Mouse (Mus musculus): Measurements from ENCODE around the gene Rpl21. TPM values are rescaled to one million over a fixed set of nuclear protein-coding genes. Genes with fewer than 3 reads are reported as not detected.

The Rpl21 gene
- total RNA-seq, 2 experiments from 2014 or later: 205 to 212 TPM

DNA sequence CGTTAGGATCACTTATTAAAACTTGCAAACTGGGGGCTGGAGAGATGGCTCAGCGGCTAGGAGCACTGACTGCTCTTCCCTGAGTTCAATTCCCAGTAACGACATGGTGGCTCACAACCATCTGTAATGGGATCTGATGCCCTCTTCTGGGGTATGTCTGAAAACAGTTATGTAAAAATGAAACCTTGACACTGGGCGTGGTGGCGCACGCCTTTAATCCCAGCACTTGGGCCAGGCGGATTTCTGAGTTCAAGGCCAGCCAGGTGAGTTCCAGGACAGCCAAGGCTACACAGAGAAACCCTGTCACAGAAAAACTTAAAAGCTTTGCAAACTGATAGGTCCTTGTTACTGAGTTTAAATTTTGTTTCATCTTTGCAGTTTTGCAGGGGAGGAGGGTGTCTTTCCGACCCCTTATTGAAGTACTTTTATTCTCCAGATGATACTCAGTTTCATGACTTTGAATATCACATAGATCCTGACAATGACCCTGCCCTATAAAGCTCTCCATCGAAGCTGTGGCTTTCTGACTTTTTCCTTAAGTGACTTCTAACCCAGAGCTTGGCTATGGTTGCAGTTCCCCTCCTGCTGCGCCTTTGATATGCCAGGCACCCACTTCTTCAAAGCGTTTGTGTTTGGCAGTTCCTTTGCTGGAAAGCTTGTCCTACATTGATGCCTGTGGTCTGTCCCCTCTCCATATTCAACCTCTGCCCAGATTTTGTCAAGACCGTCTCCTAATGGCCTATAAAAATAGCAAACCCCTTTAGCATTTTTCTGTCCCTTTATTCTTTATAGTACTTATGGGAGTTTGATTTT is 6.4 kb downstream of the Rpl21 start:
- no peak for DNase-seq (ENCODE audit: low spot score in 2 of 2)
- Histone ChIP-seq H3K4me3 (no peak overlapping the region), H3K27ac (peak overlapping the region; percentile 88; the same call in 1 of the 2 replicates)
- 0 out of 2 replicates have a peak, but pooled peaks have one; percentile 14 for TF ChIP-seq CTCF (conservative IDR thresholded peaks at IDR 0.05)

DNA sequence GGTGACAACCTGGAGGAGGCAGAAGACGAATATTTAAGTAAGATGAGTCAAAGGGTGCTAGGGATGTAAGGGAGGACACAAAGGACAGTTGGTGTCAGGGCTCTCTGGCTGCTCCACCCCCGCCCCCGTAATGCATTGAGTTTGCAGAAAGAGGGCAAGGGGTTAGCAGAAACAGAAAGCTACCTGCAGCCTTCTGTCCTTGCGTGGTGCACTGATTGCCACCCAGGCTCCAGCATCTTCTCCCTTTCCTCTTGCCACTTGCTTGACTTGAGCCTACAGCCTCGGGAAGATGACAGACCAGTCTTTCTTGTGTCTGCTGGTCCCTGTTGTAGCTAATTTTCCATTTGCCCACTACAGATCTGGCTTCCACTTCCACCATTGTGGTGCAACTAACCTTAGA is 7.1 kb downstream of the Rpl21 start:
- no peak for TF ChIP-seq CTCF (conservative IDR thresholded peaks at IDR 0.05)
- DNase-seq (ENCODE audit: low spot score in 2 of 2): no peak
- H3K27ac ChIP-seq: peak overlapping the region; percentile 88; the same call in 1 of the 2 replicates
- no peak overlapping the region for H3K4me3 ChIP-seq

DNA sequence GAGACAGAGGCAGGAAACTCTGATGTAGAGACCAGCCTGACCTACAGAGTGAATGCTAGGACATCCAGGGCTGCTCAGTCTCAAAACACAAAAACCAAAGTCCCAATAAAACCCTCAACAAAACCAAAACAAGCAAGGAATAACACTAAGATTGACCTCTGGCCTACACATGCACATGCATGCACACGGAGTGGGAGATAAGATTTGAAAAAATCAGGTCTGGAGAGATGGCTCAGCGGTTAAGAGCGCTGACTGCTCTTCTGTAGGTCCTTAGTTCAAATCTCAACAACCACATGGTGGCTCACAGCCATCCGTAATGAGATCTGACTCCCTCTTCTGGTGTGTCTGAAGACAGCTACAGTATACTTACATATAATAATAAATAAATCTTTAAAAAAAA is 7.7 kb downstream of the Rpl21 start:
- Histone ChIP-seq H3K27ac (peak overlapping the region; percentile 88), H3K4me3 (no peak overlapping the region)
- TF ChIP-seq CTCF (conservative IDR thresholded peaks at IDR 0.05): peak; percentile 44
- no peak for DNase-seq (ENCODE audit: low spot score in 2 of 2)

DNA sequence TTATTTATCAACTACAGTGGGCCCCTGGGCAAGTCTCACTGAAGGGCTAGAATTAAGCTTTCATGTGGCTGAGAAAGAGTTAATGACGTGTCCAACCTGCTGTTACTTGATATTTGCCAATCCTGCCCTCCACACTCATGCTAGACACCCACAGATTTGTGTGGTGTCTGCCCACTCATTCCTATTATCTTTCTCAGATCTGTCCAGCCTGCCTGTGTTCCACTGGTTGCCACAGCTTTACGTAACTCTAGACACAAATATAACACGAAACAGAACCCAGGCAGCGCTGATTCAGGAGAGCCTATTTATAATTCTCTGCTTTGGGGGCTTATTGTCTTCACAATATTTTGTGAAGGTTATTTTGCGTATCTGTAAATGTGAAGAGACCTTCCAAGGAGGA is 8.6 kb downstream of the Rpl21 start:
- H3K4me3 ChIP-seq: no peak overlapping the region; the same call in 1 of the 2 replicates
- DNase-seq (ENCODE audit: low spot score in 2 of 2): peak; percentile 37 to 68
- TF ChIP-seq CTCF (conservative IDR thresholded peaks at IDR 0.05): no peak
- peak overlapping the region; percentile 88 for H3K27ac ChIP-seq

DNA sequence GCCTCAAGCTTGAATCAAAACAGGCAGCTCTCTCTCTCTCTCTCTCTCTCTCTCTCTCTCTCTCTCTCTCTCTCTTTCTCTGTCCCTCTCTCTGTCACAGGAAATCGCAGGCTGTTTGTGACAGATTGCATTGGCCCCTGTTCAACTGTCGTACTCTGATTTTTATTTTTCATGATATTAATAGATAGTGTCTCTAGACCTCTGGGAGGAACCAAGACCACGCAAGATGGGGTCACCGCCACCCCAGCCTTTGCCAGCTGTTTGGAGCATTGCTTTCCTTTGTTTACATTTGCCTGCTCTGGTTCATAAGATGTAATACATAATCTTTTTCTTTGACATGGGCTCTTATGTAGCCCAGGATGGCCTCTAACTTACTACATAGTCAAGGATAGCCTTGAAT is 9.3 kb downstream of the Rpl21 start:
- TF ChIP-seq CTCF (conservative IDR thresholded peaks at IDR 0.05): no peak
- no peak overlapping the region for H3K4me3 ChIP-seq
- peak in 1 of 2 experiments; percentile 46 for DNase-seq (ENCODE audit: low spot score in 2 of 2)
- peak overlapping the region; percentile 88 for H3K27ac ChIP-seq

DNA sequence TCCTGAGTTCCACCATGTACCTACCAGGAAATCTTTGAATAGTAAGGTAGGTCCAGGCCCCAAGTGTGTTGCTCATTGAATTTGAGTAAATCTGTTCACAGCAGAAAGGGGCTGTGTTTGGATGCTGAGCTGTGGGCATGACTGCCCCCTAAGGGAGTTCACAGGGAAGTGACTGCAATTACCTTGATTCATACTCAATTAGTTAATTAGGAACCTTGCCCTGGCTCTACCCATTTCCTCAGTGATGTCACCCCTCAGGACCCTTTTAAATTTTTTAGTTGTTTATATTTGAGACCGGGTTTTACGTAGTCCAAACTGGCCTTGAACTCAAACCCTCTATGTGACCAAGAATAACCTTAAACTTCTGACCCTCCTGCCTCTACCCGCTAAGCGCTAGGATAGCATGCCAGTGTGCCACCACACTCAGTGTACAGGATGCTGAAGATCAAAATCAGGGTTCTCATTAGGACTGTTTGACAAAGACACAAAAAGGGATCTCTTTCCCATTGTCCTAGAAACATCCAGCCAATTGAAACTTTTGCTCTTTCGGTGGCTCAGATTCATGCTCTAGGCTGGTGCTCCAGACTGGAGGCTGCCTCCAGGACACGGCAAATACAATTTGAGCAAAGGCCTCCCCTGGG is 11.7 kb downstream of the Rpl21 start:
- peak; percentile 79 for TF ChIP-seq CTCF (conservative IDR thresholded peaks at IDR 0.05)
- Histone ChIP-seq H3K4me3 (peak overlapping the region; percentile 83), H3K27ac (peak overlapping the region; percentile 80)
- DNase-seq (ENCODE audit: low spot score in 2 of 2): no peak

DNA sequence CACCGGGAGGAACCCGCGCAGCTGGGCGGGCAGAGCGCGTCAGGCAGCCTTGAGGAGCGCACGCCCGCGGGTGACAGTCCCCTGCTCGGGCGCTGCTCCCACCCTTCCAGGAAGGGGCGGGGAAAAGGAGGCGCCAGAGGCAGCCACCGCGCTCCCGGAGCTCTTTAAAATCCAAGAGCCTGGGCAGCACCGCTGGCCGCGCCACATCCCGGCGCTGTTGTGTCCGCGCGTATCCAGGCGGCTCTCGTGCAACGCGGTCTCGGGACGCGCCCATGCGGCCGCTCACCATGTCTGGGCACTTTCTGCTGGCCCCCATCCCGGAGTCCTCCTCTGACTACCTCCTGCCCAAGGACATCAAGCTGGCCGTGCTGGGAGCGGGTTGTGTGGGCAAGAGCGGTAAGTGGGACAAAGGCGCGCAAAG is 12.3 kb downstream of the Rpl21 start, which contains the start of gene Rasl11a:
Gene Rasl11a (plus strand): TSS at position 127 of the 421 bp plus-strand sequence.
- H3K4me3 ChIP-seq: peak within 1 kb of the TSS; percentile 83
- DNase-seq (ENCODE audit: low spot score in 2 of 2): peak; percentile 73 to 77
- H3K27ac ChIP-seq: peak within 1 kb of the TSS; percentile 80
- TF ChIP-seq CTCF (conservative IDR thresholded peaks at IDR 0.05): peak; percentile 46

DNA sequence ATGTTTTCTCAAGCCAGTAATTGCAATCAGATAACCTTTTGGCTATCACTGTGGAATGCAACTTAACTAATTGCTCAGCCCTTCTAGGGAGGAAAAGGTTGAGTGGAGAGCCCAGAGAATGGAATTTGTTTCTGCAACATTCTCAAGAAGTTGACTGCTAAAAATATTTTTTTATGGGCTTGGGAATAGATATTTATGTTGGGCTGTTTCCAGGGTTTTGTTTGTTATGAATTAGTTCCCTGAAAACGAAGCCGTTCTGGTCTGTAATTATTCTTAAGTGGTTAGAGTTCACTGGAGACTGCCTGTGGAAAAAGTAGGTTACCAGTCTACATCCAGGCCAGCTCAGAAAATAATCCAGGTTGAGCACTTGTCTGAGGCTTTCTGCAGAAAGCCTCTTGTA is 13.8 kb downstream of the Rpl21 start:
- Histone ChIP-seq H3K4me3 (peak overlapping the region; percentile 83; the same call in 1 of the 2 replicates), H3K27ac (peak overlapping the region; percentile 80; the same call in 1 of the 2 replicates)
- DNase-seq (ENCODE audit: low spot score in 2 of 2): no peak
- TF ChIP-seq CTCF (conservative IDR thresholded peaks at IDR 0.05): no peak

DNA sequence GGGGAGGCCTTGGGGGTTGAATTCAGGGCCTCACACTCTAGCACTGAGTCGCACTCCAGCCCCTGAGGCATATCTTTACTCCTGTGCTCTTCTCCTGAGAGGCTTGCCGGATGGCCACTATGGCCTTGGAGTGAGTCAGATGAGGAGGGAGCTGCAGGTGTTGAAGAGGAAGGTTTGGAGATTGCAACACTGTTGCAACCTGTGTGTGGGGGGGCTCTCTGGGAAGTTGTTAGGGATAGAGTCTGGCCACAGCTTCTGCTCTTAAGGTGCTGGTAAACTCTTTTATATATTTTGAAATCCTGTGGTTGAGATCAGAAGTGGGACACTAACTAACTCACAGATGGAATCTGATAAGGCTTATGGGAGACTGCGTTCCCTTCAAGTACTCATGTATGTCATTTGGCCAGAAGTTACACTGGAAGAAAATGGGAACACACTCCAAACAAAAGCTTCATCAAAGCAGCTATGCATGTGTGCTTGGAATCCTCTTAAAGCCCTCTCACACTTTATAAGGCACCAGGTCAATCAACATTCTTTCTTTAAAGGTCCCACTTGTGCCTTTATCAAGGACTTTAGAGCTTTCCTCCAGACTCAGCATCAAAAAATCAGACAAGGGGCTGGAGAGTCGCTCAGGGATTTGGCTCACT is 16.4 kb downstream of the Rpl21 start:
- DNase-seq (ENCODE audit: low spot score in 2 of 2): no peak
- no peak overlapping the region for H3K27ac ChIP-seq
- H3K4me3 ChIP-seq: no peak overlapping the region
- no peak for TF ChIP-seq CTCF (conservative IDR thresholded peaks at IDR 0.05)

DNA sequence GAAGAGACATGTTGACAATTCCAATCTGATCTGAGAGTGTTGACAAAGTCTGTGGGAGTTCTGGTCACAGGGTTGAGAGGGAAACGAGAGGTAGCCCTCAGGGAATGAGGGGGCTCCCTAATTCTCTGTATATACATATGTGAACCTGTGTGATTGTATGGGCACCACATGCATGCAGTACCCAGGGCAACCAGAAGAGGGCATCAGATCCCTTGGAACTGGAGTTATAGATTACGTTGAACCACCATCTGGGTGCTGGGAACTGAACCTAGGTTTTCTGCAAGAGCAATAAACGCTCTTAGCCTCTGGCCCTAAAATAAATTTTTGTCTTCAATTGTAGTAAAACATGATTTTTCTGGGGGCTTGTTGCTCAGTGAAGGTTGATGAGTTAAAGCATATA is 23.4 kb downstream of the Rpl21 start:
- Histone ChIP-seq H3K27ac (no peak overlapping the region), H3K4me3 (no peak overlapping the region)
- peak; percentile 51 for TF ChIP-seq CTCF (conservative IDR thresholded peaks at IDR 0.05)
- no peak for DNase-seq (ENCODE audit: low spot score in 2 of 2)

DNA sequence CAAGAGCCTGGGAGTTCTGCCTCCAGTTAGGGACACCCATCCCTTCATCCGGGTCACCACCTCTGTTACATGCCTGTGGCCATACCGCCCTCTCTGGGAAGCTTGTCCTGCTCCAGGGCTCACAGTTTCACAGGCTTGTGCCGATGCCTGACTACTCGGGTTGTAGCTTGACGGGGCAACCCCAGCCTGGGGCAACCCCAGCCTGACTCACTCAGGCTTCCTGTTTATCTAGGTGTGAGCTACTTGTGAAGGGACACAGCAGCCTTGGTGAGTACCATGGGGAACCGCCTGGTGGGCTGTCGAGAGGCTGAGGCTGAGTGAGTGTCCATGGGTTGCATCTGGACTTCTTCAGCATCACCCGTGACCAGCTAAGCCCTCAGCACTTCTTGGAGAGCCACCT is 24.9 kb downstream of the Rpl21 start:
- no peak for TF ChIP-seq CTCF (conservative IDR thresholded peaks at IDR 0.05)
- DNase-seq (ENCODE audit: low spot score in 2 of 2): no peak
- no peak overlapping the region for H3K27ac ChIP-seq
- no peak overlapping the region for H3K4me3 ChIP-seq

DNA sequence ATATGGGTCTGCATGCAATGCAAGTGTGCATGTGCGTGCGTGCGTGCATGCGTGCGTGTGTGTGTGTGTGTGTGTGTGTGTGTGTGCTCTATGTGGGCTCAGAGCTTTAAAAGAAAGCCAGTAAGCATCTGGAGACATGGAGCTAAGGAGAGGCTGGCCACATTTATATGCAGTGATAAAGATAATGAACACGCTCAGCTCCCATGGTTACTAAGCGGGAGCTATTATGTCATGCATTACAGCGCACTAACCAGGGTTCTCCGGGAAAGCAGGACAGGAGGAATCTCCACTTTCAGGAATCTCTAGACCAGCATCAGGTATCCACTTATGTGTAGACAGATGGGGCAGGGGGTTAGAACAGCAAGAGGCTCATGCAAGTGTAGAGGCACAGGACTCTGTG is 26.1 kb downstream of the Rpl21 start:
- Histone ChIP-seq H3K27ac (peak overlapping the region; percentile 51; the same call in 1 of the 2 replicates), H3K4me3 (no peak overlapping the region)
- TF ChIP-seq CTCF (conservative IDR thresholded peaks at IDR 0.05): no peak
- DNase-seq (ENCODE audit: low spot score in 2 of 2): peak in 1 of 2 experiments; percentile 2

DNA sequence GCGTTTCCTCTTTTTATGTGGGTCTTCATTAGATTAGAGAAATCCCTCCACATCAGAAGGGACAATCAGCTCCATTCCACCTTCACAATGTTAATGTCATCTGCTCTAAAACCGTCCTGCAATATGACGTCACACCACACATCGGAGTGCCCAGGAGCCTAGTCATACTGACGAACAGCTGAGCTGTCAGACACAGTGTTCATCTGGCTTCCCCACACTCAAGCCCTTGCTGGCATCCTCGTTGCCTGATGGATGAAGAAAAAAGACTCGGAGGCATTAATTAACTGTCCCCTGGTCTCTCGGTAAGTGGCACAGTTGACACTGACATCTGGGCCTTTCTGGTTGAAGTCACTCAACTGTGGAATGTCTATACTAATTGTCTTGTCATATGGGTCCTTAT is 26.6 kb downstream of the Rpl21 start:
- Histone ChIP-seq H3K27ac (peak overlapping the region; percentile 51; the same call in 1 of the 2 replicates), H3K4me3 (no peak overlapping the region)
- DNase-seq (ENCODE audit: low spot score in 2 of 2): peak in 1 of 2 experiments; percentile 6
- TF ChIP-seq CTCF (conservative IDR thresholded peaks at IDR 0.05): no peak

Measured in layer of hippocampus, adult 2 months (tissue).